Mouse (Mus musculus) T-helper 1 cell (primary cell): ENCODE results near the gene Cmya5.

Experiments
- in situ Hi-C: fragments of 300-600 bp; cut with MboI, MseI; formaldehyde crosslinking; loops from one replicate; pipeline ENCODE4 v1.15.1; 2025; ENCODE audit warnings: high pct_unique_total_duplicates

Gene Cmya5

GRCm38 (mm10) chr13:93069481-93069880 lies 75.0 kb downstream of the Cmya5 start:
- in situ Hi-C loops: no loop called here

GRCm38 (mm10) chr13:93068353-93068752 lies 76.2 kb downstream of the Cmya5 start:
- in situ Hi-C loops: no loop called here

- in situ Hi-C loops: no loop called here
Observed at GRCm38 (mm10) chr13:93062860-93063636, 81.5 kb downstream of the Cmya5 start.

GRCm38 (mm10) chr13:93061311-93061710 lies 83.2 kb downstream of the Cmya5 start:
- in situ Hi-C loops: no loop called here

- in situ Hi-C loops: no loop called here
Observed at GRCm38 (mm10) chr13:93060437-93060836, 84.1 kb downstream of the Cmya5 start.

- in situ Hi-C loops: no loop called here
Observed at GRCm38 (mm10) chr13:93058551-93059011, 85.9 kb downstream of the Cmya5 start.

GRCm38 (mm10) chr13:93057492-93058260 lies 86.8 kb downstream of the Cmya5 start:
- in situ Hi-C loops: no loop called here

- in situ Hi-C loops: no loop called here
Observed at GRCm38 (mm10) chr13:93056091-93056490, 88.4 kb downstream of the Cmya5 start.

GRCm38 (mm10) chr13:93051483-93051882 lies 93.0 kb downstream of the Cmya5 start:
- in situ Hi-C loops: no loop called here

GRCm38 (mm10) chr13:93041021-93041420 lies 103.5 kb downstream of the Cmya5 start:
- in situ Hi-C loops: no loop called here

- in situ Hi-C loops: loop anchor here (10.0 kb wide), 1 partner anchor 481 kb away; no protein-coding TSS in a partner anchor
Observed at GRCm38 (mm10) chr13:93036218-93036617, 108.3 kb downstream of the Cmya5 start.

GRCm38 (mm10) chr13:93029337-93029736 lies 115.2 kb downstream of the Cmya5 start:
- in situ Hi-C loops: no loop called here

- in situ Hi-C loops: no loop called here
Observed at GRCm38 (mm10) chr13:93024837-93025236, 119.7 kb downstream of the Cmya5 start.

GRCm38 (mm10) chr13:93022158-93022557 lies 122.4 kb downstream of the Cmya5 start:
- in situ Hi-C loops: no loop called here

- in situ Hi-C loops: no loop called here
Observed at GRCm38 (mm10) chr13:93012952-93013351, 131.6 kb downstream of the Cmya5 start.

- in situ Hi-C loops: no loop called here
Observed at GRCm38 (mm10) chr13:93011315-93011714, 133.2 kb downstream of the Cmya5 start.

GRCm38 (mm10) chr13:93010524-93010923 lies 134.0 kb downstream of the Cmya5 start:
- in situ Hi-C loops: no loop called here

- in situ Hi-C loops: no loop called here
Observed at GRCm38 (mm10) chr13:93007078-93007477, 137.4 kb downstream of the Cmya5 start.

GRCm38 (mm10) chr13:93006347-93006746 lies 138.2 kb downstream of the Cmya5 start:
- in situ Hi-C loops: no loop called here

GRCm38 (mm10) chr13:93004003-93004402 lies 140.5 kb downstream of the Cmya5 start:
- in situ Hi-C loops: loop anchor here (5.0 kb wide), 1 partner anchor 57 kb away; no protein-coding TSS in a partner anchor

- in situ Hi-C loops: loop anchor here (5.0 kb wide), 1 partner anchor 55 kb away; no protein-coding TSS in a partner anchor
Observed at GRCm38 (mm10) chr13:93002456-93002855, 142.1 kb downstream of the Cmya5 start.

GRCm38 (mm10) chr13:93000640-93001351 lies 143.7 kb downstream of the Cmya5 start:
- in situ Hi-C loops: loop anchor here (5.0 kb wide), 1 partner anchor 53 kb away; no protein-coding TSS in a partner anchor
